Mouse (Mus musculus) effector memory CD4-positive, alpha-beta T cell, adult 5 months (primary cell): Measurements from ENCODE around the gene Gm8212. TPM values are rescaled to one million over a fixed set of nuclear protein-coding genes. Genes with fewer than 3 reads are reported as not detected.

Source experiments
- polyA plus RNA-seq: library from polyadenylated mRNA; unstranded; fragments of 100-300 nt; shearing (Covaris generic); gene quantifications from one replicate; pipeline ENCODE4 v1.2.1, GENCODE M21; 2017

Gene Gm8212
- polyA plus RNA-seq: not detected

GRCm38 (mm10) chr14:44197361-44197760 is at the start of gene Gm8212:
Gm8212 (plus strand) TSS chr14:44197661.

GRCm38 (mm10) chr14:44213154-44213553 is 15.7 kb downstream of the Gm8212 start, which contains the start of gene 4930503E14Rik:
4930503E14Rik (minus strand) TSS chr14:44213254.

Other genes starting within 250 kb of the Gm8212 start
- not detected for gene Ang5, start 240.6 kb upstream of the Gm8212 start, polyA plus RNA-seq
- gene Ang6, start 195.4 kb upstream of the Gm8212 start, polyA plus RNA-seq: not detected
- not detected for gene Ear2, start 95.0 kb upstream of the Gm8212 start, polyA plus RNA-seq
- not detected for gene Gm3327, start 73.8 kb upstream of the Gm8212 start, polyA plus RNA-seq
- not detected for gene 4930503E14Rik, start 15.6 kb downstream of the Gm8212 start, polyA plus RNA-seq
- gene Gm8220, start 87.9 kb downstream of the Gm8212 start, polyA plus RNA-seq: not detected
- not detected for gene Gm5930, start 140.9 kb downstream of the Gm8212 start, polyA plus RNA-seq
- gene Gm8229, start 167.7 kb downstream of the Gm8212 start, polyA plus RNA-seq: not detected
- gene Gm3371, start 213.0 kb downstream of the Gm8212 start, polyA plus RNA-seq: not detected
- not detected for gene Gm8232, start 236.0 kb downstream of the Gm8212 start, polyA plus RNA-seq